Mouse (Mus musculus) cerebellum, adult 2 months (tissue): ENCODE data around the gene Crisp4.

Experiments used
- CTCF ChIP-seq: fragments of 200-500 bp; IDR thresholded peaks from 2 replicates; pipeline ENCODE4 v1.5.1; 2011; ENCODE audit warnings: low read depth, mild to moderate bottlenecking, control low read depth, low read length, moderate library complexity, borderline replicate concordance; ENCODE audit not compliant: insufficient read depth
- POLR2A ChIP-seq: fragments of 200-500 bp; IDR thresholded peaks from 2 replicates; pipeline ENCODE4 v1.6.1; 2011; ENCODE audit warnings: low read length, control low read depth, borderline replicate concordance; ENCODE audit not compliant: insufficient read depth

- TF ChIP-seq POLR2A = no peak
- TF ChIP-seq CTCF = no peak
Observed at GRCm38 (mm10) chr1:18170573-18170972, 24.9 kb upstream of the Crisp4 start.
